Mouse (Mus musculus) cerebellum, postnatal 25 days (tissue): ENCODE results near the gene Rgs14.
A peak's percentile ranks its signal among the peaks of the same experiment; 100 is the strongest.

Experiments
- DNase-seq, 2 experiments: peaks; one replicate each; pipeline ENCODE4 v3.0.0; 2021; ENCODE audit warnings: mixed read lengths in 2 of 2

The Rgs14 gene

DNA sequence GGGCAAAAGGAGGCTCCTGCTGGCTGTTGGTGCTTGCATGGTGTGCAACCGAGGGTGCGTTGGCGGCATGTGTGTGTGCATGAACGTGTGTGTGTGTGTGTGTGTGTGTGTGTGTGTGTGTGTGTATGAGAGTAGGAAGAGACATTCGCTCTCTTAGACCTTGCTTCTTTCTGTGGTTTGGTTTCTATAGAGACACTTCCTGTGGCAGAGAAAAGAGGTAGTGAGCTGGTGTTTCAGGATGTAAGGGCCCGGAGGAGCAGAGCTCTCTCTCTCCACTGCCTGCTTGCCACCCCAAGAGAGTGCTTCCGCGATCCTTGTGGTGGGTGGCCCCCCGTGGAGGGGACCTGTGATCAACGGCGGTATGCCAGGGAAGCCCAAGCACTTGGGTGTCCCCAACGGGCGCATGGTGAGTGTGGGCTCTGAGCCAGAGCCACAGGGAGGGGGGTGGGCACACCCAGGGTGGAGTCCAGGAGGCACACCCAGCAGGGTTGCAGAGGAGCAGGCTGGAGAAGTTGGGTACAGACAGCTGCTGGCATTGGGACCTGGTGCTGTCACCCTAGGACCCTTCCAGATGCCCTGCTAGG is at the start of gene Rgs14:
Gene Rgs14, plus strand, starts transcription at position 202 of the 584 bp plus-strand sequence.
- DNase-seq: no peak

DNA sequence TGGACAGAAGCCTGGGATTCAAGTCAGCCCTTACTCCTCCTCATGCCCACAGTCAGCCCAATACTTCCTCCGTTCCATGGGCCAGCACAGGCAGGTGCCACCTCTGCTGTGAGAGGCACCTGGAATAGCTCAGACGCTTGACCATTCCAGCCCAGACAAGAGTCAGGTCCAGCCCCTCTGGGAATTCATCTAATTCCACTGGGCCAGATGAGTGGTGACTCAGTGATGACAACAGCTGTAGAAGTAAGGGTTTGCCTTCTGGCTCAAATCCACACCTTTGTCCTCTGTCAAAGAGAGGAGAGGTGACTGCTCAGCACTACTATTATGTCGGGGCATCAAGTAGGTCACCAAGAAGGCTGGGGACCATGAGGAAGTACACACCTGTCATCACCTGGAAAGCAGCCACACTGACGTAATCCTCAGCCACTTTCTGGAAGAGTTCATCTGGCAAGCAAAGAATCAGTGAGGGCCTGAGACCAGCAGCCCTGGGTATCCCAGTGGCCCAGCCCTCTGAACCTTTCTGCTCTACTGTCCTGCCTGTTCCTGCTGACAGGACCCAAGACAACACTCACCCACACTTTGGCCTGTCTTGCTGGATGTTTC is 49.5 kb upstream of the Rgs14 start, which contains the start of gene Prelid1:
Gene Prelid1, plus strand, starts transcription at position 570 of the 603 bp plus-strand sequence.
- peak; percentile 44 to 63 for DNase-seq

- DNase-seq: peak; percentile 92 to 96
Observed at GRCm38 (mm10) chr13:55321434-55322129, 48.0 kb upstream of the Rgs14 start, which contains the start of gene Rab24. Rab24 (minus strand) TSS chr13:55321946.

- DNase-seq: peak; percentile 51 to 67
Observed at GRCm38 (mm10) chr13:55322130-55322825, 47.3 kb upstream of the Rgs14 start.

DNA sequence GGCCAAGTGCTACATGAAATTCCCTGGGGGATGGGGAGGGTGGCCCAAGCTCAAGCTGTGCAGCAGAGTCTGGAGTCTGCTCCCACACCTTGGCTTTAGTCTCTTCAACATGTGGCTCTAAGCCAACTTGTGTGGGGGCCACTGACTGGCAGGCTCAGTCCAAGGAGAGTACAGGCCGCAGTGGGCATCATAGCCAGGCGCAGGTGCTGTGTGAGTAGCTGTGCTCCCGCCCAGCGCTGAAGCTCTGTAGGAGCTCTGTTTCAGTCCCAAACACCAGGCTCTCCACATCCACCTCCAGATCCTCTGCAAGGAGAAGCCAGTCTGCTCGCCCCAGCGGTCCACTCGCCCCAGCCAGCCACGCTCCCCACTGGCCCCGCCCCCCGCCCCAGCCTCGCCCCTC is 43.9 kb upstream of the Rgs14 start:
- peak in 1 of 2 experiments; percentile 16 for DNase-seq

DNA sequence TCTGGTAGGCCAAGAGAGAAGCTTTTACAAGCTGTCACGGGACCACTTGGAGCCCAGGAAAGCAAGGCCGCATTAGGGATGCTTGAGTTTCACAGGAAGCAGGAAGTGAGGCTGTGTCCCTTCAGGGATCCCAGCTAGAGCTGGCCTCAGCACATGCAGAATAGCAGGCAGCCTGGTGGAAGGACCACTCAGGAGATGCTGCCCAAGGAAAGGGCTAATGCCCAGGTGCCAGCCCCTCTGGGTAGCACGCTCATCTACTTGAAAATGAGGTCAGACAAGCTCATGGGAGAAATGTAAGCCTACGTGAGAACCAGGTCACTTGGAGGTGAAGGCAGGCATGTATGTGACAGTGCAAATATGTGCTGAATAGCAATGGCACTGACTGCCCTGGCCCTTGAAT is 42.4 kb upstream of the Rgs14 start:
- no peak for DNase-seq

DNA sequence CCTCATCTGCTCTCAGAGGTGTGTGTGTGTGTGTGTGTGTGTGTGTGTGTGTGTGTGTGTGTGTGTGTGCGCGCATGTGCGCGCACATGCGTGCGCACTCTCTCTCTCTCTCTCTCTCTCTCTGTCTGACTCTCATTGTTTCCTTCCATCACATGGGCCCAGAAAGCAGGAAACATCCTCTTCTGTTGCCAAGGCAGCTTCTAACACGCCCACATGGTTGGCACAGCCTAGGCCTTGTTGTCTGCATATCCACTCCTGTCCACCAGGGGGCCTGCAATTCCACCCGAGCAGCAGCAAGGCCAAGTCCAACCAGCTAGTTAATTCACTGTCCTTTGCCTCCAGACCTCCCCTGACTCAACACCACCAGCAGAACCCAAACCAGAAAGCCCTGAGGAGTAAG is 41.9 kb upstream of the Rgs14 start:
- peak; percentile 90 for DNase-seq

- DNase-seq: no peak
Observed at GRCm38 (mm10) chr13:55328171-55328570, 41.4 kb upstream of the Rgs14 start.

DNA sequence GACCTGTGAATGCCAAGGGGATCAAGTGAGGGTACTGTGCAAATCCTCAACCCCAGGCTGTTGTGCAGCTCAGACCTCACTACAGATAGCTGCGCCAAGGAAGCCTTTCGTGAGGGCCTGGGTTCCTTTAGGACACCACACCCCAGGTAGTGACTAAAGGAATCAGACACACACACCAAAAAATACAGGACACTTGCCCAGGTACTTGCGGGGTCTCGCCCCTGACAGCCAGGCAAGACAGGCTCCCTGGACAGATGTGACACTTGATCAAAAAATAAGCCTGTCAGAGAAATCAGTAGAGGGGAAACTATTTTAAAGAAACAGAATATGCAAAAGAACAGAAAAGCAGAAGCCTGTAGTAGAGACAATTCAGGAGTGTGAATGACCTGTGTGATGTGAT is 40.9 kb upstream of the Rgs14 start:
- no peak for DNase-seq

- no peak for DNase-seq
Observed at GRCm38 (mm10) chr13:55329109-55329682, 40.3 kb upstream of the Rgs14 start.

- peak; percentile 81 to 83 for DNase-seq
Observed at GRCm38 (mm10) chr13:55329683-55330566, 39.6 kb upstream of the Rgs14 start, which contains the start of gene Mxd3. Mxd3 (minus strand) TSS chr13:55329823.

- DNase-seq: no peak
Observed at GRCm38 (mm10) chr13:55330567-55331400, 38.7 kb upstream of the Rgs14 start.

DNA sequence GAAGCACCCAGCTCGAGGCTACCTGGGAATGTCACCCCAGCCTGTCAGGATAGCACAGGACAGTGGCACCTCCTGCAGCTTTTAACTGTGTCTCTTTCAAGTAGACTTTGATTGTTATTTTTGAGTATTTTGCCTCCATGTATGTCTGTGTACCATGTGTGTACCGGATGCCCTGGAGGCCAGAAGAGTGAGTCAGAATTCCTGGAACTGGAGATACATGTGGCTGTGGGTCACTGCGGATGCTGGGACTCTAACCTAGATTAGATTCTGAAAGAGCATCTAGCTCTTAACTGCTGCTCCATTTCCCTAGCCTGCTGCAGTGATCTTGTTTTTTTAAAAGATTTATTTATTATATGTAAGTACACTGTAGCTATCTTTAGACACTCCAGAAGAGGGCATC is 37.2 kb upstream of the Rgs14 start:
- no peak for DNase-seq

GRCm38 (mm10) chr13:55335701-55336100 is 33.8 kb upstream of the Rgs14 start:
- no peak for DNase-seq

- DNase-seq: no peak
Observed at GRCm38 (mm10) chr13:55337341-55337975, 32.1 kb upstream of the Rgs14 start.

DNA sequence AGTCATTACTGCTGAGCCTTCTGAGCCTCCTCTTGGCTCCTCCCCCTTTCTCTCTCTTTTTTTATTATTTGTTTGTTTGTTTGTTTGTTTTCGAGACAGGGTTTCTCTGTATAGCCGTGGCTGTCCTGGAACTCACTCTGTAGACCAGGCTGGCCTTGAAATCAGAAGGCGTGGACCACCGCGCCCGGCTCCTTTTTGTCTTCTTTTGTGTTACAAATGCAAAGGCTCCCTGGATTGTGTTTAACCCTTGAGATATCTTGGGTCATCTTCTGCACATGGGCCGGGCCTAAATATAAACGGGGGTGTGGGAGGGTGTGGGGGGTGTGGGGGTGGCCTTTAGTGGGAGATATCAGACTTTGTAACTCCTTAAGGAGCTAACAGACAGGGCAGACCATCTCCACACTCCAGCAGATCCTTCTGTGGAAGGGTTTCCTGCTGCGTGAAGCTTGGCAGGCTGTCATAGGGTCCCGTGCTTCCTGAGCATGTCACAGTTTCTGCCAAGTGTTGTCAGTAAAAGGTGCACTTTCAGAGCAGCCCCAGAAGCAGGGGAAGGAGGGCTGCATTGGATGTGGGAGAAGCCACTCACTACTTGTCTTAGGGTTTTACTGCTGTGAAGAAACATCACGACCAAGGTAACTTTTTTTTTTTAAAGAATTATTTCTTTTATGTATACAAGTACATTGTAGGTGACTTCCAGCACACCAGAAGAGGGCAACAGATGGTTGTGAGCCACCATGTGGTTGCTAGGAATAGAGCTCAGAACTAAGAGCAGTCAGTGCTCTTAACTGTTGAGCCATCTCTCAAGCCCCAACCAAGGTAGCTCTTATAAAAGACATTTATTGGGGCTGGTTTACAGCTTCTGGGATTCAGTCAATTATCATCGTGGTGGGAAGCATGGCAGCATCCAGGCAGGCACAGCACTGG is 31.1 kb upstream of the Rgs14 start:
- peak in 1 of 2 experiments; percentile 43 for DNase-seq

DNA sequence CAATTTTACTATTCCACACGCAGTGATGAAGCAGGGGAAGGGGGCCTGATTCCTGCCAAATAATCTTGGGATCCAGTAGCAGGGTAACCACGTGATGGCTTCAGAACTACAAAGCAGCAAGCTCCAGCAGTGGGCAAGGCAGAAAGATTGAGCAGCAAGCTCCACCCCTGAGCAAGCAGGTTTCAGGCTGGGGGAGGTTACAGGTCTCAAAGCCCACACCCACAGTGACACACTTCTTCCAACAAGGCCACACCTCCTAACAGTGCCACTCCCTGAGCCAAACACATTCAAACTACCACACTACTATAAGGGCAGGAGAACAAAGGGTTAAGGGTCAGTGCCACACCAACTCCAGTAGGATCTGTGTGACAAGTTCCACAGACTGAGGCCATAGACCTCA is 30.3 kb upstream of the Rgs14 start:
- no peak for DNase-seq

DNA sequence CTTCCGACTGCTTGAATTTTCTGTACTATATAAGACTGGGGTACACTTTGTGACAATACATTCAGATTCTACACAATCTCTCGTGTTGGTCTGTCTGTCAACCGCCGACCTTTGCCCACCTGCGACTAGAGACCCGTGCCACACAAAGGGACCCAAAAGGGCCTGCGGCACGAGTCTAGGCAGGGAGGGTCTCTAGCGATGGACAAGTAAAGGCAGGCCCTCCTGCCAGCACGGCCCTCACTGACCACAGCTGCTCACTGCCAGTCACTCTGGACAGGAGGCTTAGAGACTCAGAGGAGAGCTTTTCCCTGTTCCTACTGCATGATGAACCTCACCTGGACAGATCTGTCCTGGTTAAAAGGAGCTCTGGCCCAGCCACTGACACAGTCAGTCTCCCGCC is 27.1 kb upstream of the Rgs14 start:
- no peak for DNase-seq

DNA sequence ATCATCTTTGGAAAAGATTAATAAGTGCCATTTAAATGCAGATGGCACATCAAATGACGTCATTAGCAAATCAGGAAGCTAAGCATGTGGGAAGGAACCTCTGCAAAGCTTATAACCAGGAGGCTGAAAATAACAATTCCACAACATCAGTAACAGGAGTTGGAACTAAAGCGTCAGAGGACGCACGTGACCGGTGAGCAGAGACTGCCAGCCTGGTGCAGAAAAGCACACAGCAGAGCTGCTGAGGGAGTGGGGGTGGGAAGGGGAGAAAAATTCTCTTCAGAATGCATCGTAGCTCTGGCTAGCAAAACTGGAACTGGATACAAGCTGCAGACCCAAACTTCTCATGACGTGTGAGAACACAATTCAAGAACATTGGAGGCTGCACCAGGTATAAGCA is 25.2 kb upstream of the Rgs14 start:
- no peak for DNase-seq
